Mouse (Mus musculus) common myeloid progenitor, adult 5-6 weeks (primary cell): Measurements from ENCODE around the gene Nipal3. TPM values are rescaled to one million over a fixed set of nuclear protein-coding genes. Genes with fewer than 3 reads are reported as not detected.

ENCODE experiments used
- ATAC-seq: replicated peaks from 2 replicates; pipeline ENCODE4 v1.8.0; 2016; ENCODE audit warnings: low read depth, mild to moderate bottlenecking, moderate TSS enrichment, inconsistent platforms; ENCODE audit not compliant: poor library complexity, severe bottlenecking
- total RNA-seq: library from RNA; stranded (forward); fragments of 200-1000, 187-1606 nt; gene quantifications from 2 replicates; pipeline ENCODE4 v1.2.3, GENCODE M21; 2017

The Nipal3 gene
- total RNA-seq, 1 experiment from 2014 or later: 31.7 TPM

GRCm38 (mm10) chr4:135397551-135397950 lies 97.3 kb downstream of the Nipal3 start:
- no peak for ATAC-seq

GRCm38 (mm10) chr4:135396303-135396702 lies 98.5 kb downstream of the Nipal3 start:
- no peak for ATAC-seq

Other genes with a start within 250 kb of the Nipal3 start
- 79.0 and 80.4 TPM in 2 replicates for gene Clic4, start 222.2 kb downstream of the Nipal3 start, total RNA-seq
- 206 and 227 TPM in 2 replicates for gene Srrm1, start 141.7 kb downstream of the Nipal3 start, total RNA-seq
- gene Ncmap, start 96.8 kb downstream of the Nipal3 start, total RNA-seq: not detected in 2 replicates
- 6.1 and 11.1 TPM in 2 replicates for gene Rcan3, start 61.2 kb downstream of the Nipal3 start, total RNA-seq
- not detected in 2 replicates for gene Stpg1, start 248 bp downstream of the Nipal3 start, total RNA-seq
- not detected in 2 replicates for gene Grhl3, start 78.6 kb upstream of the Nipal3 start, total RNA-seq
- 0.29 TPM in 1 of 2 replicates, not detected in the other for gene Ifnlr1, start 191.2 kb upstream of the Nipal3 start, total RNA-seq
- gene Il22ra1, start 233.1 kb upstream of the Nipal3 start, total RNA-seq: not detected in 2 replicates